Mouse (Mus musculus): Measurements from ENCODE around the gene Scp2d1. TPM values are rescaled to one million over a fixed set of nuclear protein-coding genes. Genes with fewer than 3 reads are reported as not detected.

The Scp2d1 gene
- polyA plus RNA-seq, 1 experiment from 2014 or later = not detected

- H3K27me3 ChIP-seq (ENCODE audit: control insufficient read depth, insufficient read depth, low read length) = no peaks in the 10 kb centered on the region
- DNase-seq (ENCODE audit: low spot score) (no peak), ATAC-seq (ENCODE audit: low FRiP score) (no peak; the same call in 1 of the 2 replicates)
- no peak overlapping the region for H3K9ac ChIP-seq (ENCODE audit: low read depth, low read length)
- H3K9me3 ChIP-seq (ENCODE audit: control insufficient read depth, low read length) = no peaks in the 10 kb centered on the region
- no peak overlapping the region for H3K4me2 ChIP-seq (replicated peaks; ENCODE audit: low read depth, low read length)
- H3K27ac ChIP-seq (ENCODE audit: low read depth, low read length) = no peak overlapping the region
- 68% methylated on average over 14 of the region's 14 CpGs for WGBS
- H3K36me3 ChIP-seq (ENCODE audit: control insufficient read depth, insufficient read depth, low read length) = no peaks in the 10 kb centered on the region
- H3K4me1 ChIP-seq (replicated peaks; ENCODE audit: control insufficient read depth, insufficient read depth, low read length) = no peaks in the 10 kb centered on the region
- no peak overlapping the region for H3K4me3 ChIP-seq (ENCODE audit: low read depth, low read length)
Measured at GRCm38 (mm10) chr2:144791671-144792294, 31.7 kb upstream of the Scp2d1 start.

- ATAC-seq (ENCODE audit: low FRiP score) = no peak
- H3K9me3 ChIP-seq (ENCODE audit: control insufficient read depth, low read length) = no peaks in the 10 kb centered on the region
- no peaks in the 10 kb centered on the region for H3K36me3 ChIP-seq (ENCODE audit: control insufficient read depth, insufficient read depth, low read length)
- H3K9ac ChIP-seq (ENCODE audit: low read depth, low read length) = no peak overlapping the region
- H3K27me3 ChIP-seq (ENCODE audit: control insufficient read depth, insufficient read depth, low read length) = no peaks in the 10 kb centered on the region
- H3K27ac ChIP-seq (ENCODE audit: low read depth, low read length) = no peak overlapping the region
- H3K4me1 ChIP-seq (replicated peaks; ENCODE audit: control insufficient read depth, insufficient read depth, low read length) = no peaks in the 10 kb centered on the region
- no peak for DNase-seq (ENCODE audit: low spot score)
- WGBS = 68% methylated on average over 8 of the region's 8 CpGs
- H3K4me3 ChIP-seq (ENCODE audit: low read depth, low read length) = no peak overlapping the region
- H3K4me2 ChIP-seq (replicated peaks; ENCODE audit: low read depth, low read length) = no peak overlapping the region
Measured at GRCm38 (mm10) chr2:144797515-144797914, 25.9 kb upstream of the Scp2d1 start.

- H3K4me2 ChIP-seq (replicated peaks; ENCODE audit: low read depth, low read length) = no peak overlapping the region
- H3K27me3 ChIP-seq (ENCODE audit: control insufficient read depth, insufficient read depth, low read length) = no peaks in the 10 kb centered on the region
- no peak overlapping the region for H3K27ac ChIP-seq (ENCODE audit: low read depth, low read length)
- H3K4me3 ChIP-seq (ENCODE audit: low read depth, low read length) = no peak overlapping the region
- no peak overlapping the region for H3K9ac ChIP-seq (ENCODE audit: low read depth, low read length)
- ATAC-seq (ENCODE audit: low FRiP score) (no peak; the same call in 1 of the 2 replicates), DNase-seq (ENCODE audit: low spot score) (no peak)
- no peaks in the 10 kb centered on the region for H3K9me3 ChIP-seq (ENCODE audit: control insufficient read depth, low read length)
- 56% methylated on average over 15 of the region's 15 CpGs for WGBS
- no peaks in the 10 kb centered on the region for H3K36me3 ChIP-seq (ENCODE audit: control insufficient read depth, insufficient read depth, low read length)
- no peaks in the 10 kb centered on the region for H3K4me1 ChIP-seq (replicated peaks; ENCODE audit: control insufficient read depth, insufficient read depth, low read length)
Measured at GRCm38 (mm10) chr2:144807766-144808754, 15.4 kb upstream of the Scp2d1 start.

DNA sequence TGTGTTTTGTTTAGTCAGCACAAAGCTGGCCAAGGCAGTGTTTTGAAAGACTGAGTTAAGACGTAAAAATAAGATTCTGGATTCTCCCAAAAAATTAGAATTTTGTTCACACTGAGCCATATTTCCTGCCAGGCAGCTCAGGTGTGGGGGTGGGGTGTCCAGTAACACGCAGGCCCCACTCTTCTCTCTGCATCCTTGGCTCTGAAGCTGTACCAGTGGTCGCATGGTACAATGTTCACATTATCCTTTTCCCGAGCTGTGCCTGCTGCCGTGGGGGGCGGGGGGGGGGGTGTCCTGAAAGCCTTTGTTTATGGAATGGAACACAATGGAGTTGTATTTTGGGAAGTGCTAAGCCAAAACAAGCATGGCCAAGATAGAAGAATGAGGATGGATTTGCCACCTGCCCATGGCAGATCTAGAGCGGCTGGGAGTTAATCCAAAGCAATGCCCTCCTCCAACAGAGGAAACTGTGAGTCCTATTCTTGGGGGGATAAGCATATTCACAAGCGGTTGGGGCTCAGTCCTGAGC, 5.1 kb downstream of the Scp2d1 start:
- Histone ChIP-seq H3K4me3 (ENCODE audit: low read depth, low read length) (no peak overlapping the region), H3K4me2 (replicated peaks; ENCODE audit: low read depth, low read length) (no peak overlapping the region), H3K9me3 (ENCODE audit: control insufficient read depth, low read length) (no peaks in the 10 kb centered on the region), H3K9ac (ENCODE audit: low read depth, low read length) (no peak overlapping the region), H3K27me3 (ENCODE audit: control insufficient read depth, insufficient read depth, low read length) (no peaks in the 10 kb centered on the region), H3K36me3 (ENCODE audit: control insufficient read depth, insufficient read depth, low read length) (no peaks in the 10 kb centered on the region), H3K27ac (ENCODE audit: low read depth, low read length) (no peak overlapping the region), H3K4me1 (replicated peaks; ENCODE audit: control insufficient read depth, insufficient read depth, low read length) (no peaks in the 10 kb centered on the region)
- DNase-seq (ENCODE audit: low spot score) = no peak
- 72% methylated on average over 8 of the region's 8 CpGs for WGBS
- no peak for ATAC-seq (ENCODE audit: low FRiP score)

GRCm38 (mm10) chr2:144836667-144837311, 13.3 kb downstream of the Scp2d1 start:
- no peaks in the 10 kb centered on the region for H3K36me3 ChIP-seq (ENCODE audit: control insufficient read depth, insufficient read depth, low read length)
- no peak overlapping the region for H3K27ac ChIP-seq (ENCODE audit: low read depth, low read length)
- 93% methylated on average over 5 of the region's 5 CpGs for WGBS
- H3K9ac ChIP-seq (ENCODE audit: low read depth, low read length) = no peak overlapping the region
- no peaks in the 10 kb centered on the region for H3K9me3 ChIP-seq (ENCODE audit: control insufficient read depth, low read length)
- no peak overlapping the region for H3K4me3 ChIP-seq (ENCODE audit: low read depth, low read length)
- H3K4me2 ChIP-seq (replicated peaks; ENCODE audit: low read depth, low read length) = no peak overlapping the region
- DNase-seq (ENCODE audit: low spot score) (no peak), ATAC-seq (ENCODE audit: low FRiP score) (no peak)
- H3K4me1 ChIP-seq (replicated peaks; ENCODE audit: control insufficient read depth, insufficient read depth, low read length) = no peaks in the 10 kb centered on the region
- H3K27me3 ChIP-seq (ENCODE audit: control insufficient read depth, insufficient read depth, low read length) = no peaks in the 10 kb centered on the region

- no peaks in the 10 kb centered on the region for H3K36me3 ChIP-seq (ENCODE audit: control insufficient read depth, insufficient read depth, low read length)
Measured at GRCm38 (mm10) chr2:144837312-144837679, 13.8 kb downstream of the Scp2d1 start.

GRCm38 (mm10) chr2:144868827-144869226, 45.4 kb downstream of the Scp2d1 start:
- Histone ChIP-seq H3K4me2 (replicated peaks; ENCODE audit: low read depth, low read length) (no peak overlapping the region), H3K36me3 (ENCODE audit: control insufficient read depth, insufficient read depth, low read length) (no peaks in the 10 kb centered on the region), H3K9me3 (ENCODE audit: control insufficient read depth, low read length) (no peaks in the 10 kb centered on the region), H3K27me3 (ENCODE audit: control insufficient read depth, insufficient read depth, low read length) (no peaks in the 10 kb centered on the region), H3K9ac (ENCODE audit: low read depth, low read length) (no peak overlapping the region), H3K27ac (ENCODE audit: low read depth, low read length) (no peak overlapping the region), H3K4me1 (replicated peaks; ENCODE audit: control insufficient read depth, insufficient read depth, low read length) (no peaks in the 10 kb centered on the region), H3K4me3 (ENCODE audit: low read depth, low read length) (no peak overlapping the region)
- WGBS = 69% methylated on average over 2 of the region's 2 CpGs
- no peak for ATAC-seq (ENCODE audit: low FRiP score)
- no peak for DNase-seq (ENCODE audit: low spot score)

More at GRCm38 (mm10) chr2:144837312-144837679, 13.8 kb downstream of the Scp2d1 start:
- H3K27me3 ChIP-seq (ENCODE audit: control insufficient read depth, insufficient read depth, low read length) = no peaks in the 10 kb centered on the region
- WGBS = 85% methylated on average over 3 of the region's 3 CpGs
- no peak for DNase-seq (ENCODE audit: low spot score)
- no peak for ATAC-seq (ENCODE audit: low FRiP score)
- no peak overlapping the region for H3K4me2 ChIP-seq (replicated peaks; ENCODE audit: low read depth, low read length)
- no peak overlapping the region for H3K4me3 ChIP-seq (ENCODE audit: low read depth, low read length)
- H3K27ac ChIP-seq (ENCODE audit: low read depth, low read length) = no peak overlapping the region
- H3K9ac ChIP-seq (ENCODE audit: low read depth, low read length) = no peak overlapping the region
- no peaks in the 10 kb centered on the region for H3K9me3 ChIP-seq (ENCODE audit: control insufficient read depth, low read length)
- H3K4me1 ChIP-seq (replicated peaks; ENCODE audit: control insufficient read depth, insufficient read depth, low read length) = no peaks in the 10 kb centered on the region

All from hindbrain, embryonic 11.5 days (tissue).